Mouse (Mus musculus): ENCODE measurements around the gene Irx2.

- TF ChIP-seq GATA1 (IDR thresholded peaks at IDR 0.05; ENCODE audit: borderline replicate concordance, low read length) (no peak), FLI1 (IDR thresholded peaks at IDR 0.05; ENCODE audit: low read length) (no peak)
Observed at GRCm38 (mm10) chr13:72627391-72628321, 964 bp upstream of the Irx2 start.
